Mouse (Mus musculus) erythroblast, embryonic 14.5 days (primary cell): ENCODE results near the gene Smpdl3b.

Source experiments
- GATA1 ChIP-seq: IDR thresholded peaks from 2 replicates; pipeline ENCODE4 v1.6.1; 2012; ENCODE audit warnings: low read length, inconsistent platforms, mixed read lengths
- TAL1 ChIP-seq: IDR thresholded peaks from 3 replicates; pipeline ENCODE4 v1.6.1; 2012; ENCODE audit warnings: low read length, inconsistent platforms, mixed read lengths

DNA sequence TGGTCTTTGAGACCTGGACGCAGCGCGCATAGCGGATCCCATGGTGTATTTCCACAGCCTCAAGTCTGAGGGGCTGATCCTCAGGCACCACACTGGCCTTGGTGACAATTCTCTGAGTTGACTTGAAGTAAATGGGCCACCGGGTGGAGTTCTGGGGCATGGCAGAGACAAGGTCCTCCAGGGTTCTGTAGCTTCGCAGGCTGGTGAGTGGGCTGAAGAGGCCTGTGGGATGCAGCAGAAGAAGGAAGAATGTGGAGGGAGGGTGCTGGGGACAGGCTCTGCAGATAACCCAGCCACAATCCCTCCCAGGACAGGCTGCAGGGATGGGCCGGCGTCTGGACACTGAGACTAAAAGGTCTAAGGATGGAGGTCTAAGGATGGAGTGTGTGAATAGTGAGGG is 32.7 kb upstream of the Smpdl3b start:
- TF ChIP-seq TAL1, result no peak
- no peak for TF ChIP-seq GATA1
